Mouse (Mus musculus): ENCODE data around the gene Tmem254a. TPM values are rescaled to one million over a fixed set of nuclear protein-coding genes. Genes with fewer than 3 reads are reported as not detected.
"Not testable (repeated sequence)": the region's sequence is repeated elsewhere in the genome, so short reads cannot be mapped to it uniquely, and the experiment has no call there.

Gene Tmem254a
- total RNA-seq (2021) (1 to 10 TPM; 1.5 to 2.5 TPM), polyA plus RNA-seq (2012; rRNA removed) (13.0 and 22.3 TPM in 2 replicates)
- long read RNA-seq, partial matches to known transcripts, result 0 of 3 reads
- long read RNA-seq, other reads (novel, unspliced or antisense), result 0 of 3 reads

DNA sequence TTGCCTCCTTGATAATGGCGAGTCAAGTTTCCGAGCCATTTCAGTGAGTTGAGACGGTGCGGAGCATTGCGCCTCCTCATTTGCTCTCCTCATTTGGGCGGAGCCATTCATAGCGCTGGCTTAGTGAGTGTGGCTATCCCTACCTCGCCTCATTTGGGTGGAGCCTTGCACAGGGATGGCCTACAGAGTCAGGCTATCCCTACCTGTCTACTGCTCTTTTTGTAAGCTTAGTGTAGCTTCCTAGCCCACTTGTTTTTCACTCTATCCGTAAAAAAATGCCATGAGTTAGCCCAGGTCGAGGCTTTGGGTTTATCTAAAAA lies at the start of gene Tmem254a:
Gene Tmem254a (minus strand): TSS at position 111 of the 320 bp plus-strand sequence.
- not testable (repeated sequence) for DNase-seq

DNA sequence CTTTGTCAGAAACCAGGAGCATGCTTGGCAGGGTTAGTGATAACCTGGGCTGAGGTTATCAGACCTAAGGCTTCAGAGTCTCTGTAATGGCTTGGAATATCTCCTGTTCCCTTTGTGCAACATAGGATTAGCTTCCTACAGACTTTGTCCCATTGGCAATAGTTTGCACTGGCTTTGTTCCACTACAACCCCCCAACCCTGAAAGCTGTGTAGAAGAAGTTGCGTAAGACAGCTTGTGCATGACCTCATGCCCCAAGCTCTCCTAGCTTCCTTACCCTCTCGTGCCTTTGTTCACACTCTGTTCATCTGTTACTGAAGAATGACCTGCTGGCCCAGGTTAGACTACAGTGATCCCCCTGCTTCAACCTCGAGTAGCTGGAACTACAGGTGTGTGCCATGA lies 30.4 kb upstream of the Tmem254a start:
- DNase-seq, result not testable (repeated sequence)

GRCm38 (mm10) chr14:25938004-25938403 lies 10.5 kb upstream of the Tmem254a start, which contains the start of gene Cphx1:
TSS of gene Cphx1 (plus strand) at chr14:25938304.
- not testable (repeated sequence) for DNase-seq

DNA sequence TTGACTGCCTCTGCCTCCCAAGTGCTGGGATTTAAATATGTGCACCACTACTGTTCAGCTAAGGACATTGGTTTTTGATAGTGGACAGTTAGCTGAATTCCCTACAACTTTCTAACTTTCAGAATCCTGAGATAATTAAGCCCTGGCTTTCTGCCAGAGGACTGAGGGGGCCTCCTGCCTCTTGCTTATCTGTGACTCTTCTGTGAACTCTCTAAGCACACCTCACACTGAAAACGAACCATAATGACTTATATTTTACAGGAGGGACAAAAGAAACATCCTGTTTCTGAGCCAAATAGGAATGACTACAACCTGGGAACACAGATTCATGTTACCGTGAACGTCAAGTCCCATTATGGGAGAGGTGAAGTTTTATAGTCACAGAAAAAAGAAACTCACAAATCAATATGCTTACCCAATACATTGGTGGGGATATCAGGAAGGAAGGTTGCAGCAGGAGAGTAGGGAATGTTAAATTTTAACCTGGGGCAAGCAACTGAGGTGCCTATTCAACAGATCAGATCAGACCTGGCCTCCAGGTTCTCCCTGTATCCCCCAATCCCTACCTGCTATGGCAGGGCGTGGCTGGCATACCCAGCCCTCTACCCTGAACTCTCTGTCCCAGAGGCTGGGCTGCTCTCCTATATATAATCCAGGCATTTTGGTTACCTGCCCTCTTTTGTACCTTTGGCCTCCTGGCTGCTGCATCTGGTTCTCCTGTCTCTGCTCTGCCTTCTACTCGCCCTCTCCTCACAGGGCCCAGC lies 9.6 kb upstream of the Tmem254a start:
- DNase-seq, result not testable (repeated sequence)

GRCm38 (mm10) chr14:25926814-25927561 lies 484 bp downstream of the Tmem254a start:
- not testable (repeated sequence) for DNase-seq

- DNase-seq, result not testable (repeated sequence)
Observed at GRCm38 (mm10) chr14:25918427-25919170, 8.9 kb downstream of the Tmem254a start.

DNA sequence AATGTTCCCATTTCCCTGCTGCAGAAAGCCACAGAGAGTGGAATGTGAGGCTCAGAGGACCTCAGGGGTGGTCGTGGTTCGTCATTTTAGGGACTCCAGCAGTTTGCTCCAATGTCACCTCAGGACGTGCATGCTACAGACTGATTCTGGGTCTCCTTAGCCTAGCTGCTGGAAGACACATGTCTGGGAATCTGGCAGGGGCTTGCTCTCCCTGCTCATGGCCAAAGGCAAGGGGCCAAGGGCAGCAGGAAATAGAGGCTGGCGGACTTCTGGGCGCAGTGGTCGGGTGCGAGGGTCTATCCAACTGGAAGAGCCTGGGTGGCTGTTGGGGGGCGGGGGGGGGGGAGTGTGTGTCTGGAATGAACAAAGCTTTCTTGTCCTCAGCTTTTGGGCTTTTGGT lies 18.5 kb downstream of the Tmem254a start:
- not testable (repeated sequence) for DNase-seq

DNA sequence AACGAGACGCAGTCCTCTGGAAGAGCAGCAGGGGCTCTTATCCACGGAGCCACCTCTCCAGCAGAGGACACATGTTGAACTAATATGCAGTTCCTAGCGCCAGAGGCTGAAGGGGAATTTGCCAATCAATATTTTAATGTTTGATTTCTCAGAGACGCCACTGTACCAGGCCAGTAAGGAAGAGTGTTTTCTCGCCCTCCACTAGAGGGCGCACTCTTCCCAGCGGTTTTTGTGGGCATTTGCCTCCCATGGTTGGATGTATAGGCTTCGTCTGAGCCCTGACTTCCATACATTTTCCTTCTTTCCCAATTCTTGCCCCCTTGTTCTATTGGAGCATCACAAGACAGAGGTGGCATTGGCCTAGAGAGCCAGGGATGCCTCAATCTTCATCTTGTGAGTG lies 20.2 kb downstream of the Tmem254a start:
- not testable (repeated sequence) for DNase-seq

DNA sequence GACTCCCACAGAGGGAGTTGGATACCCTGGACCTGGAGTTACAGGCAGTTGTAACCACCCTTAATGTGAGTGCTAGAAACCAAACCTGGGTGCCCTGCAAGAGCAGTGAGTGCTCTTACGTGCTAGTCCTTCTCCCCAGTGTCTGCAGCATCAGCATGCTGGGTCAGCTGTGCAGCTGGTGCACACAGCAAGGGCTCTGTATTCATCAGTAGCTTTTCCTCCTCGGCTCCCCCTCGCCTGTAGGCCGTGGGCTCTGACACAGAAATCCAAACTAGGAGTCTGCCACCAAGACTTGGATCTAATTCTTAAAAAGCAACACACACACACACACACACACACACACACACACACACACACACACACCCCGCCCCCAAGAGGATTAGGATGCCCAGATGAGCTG lies 22.2 kb downstream of the Tmem254a start:
- DNase-seq, result not testable (repeated sequence)

- DNase-seq, result not testable (repeated sequence)
Observed at GRCm38 (mm10) chr14:25903000-25903399, 24.5 kb downstream of the Tmem254a start, which contains the start of gene Plac9a. TSS of gene Plac9a (minus strand) at chr14:25903100.

- not testable (repeated sequence) for DNase-seq
Observed at GRCm38 (mm10) chr14:25895686-25896085, 31.8 kb downstream of the Tmem254a start.

GRCm38 (mm10) chr14:25894566-25894965 lies 32.9 kb downstream of the Tmem254a start:
- not testable (repeated sequence) for DNase-seq

- not testable (repeated sequence) for DNase-seq
Observed at GRCm38 (mm10) chr14:25885886-25886285, 41.6 kb downstream of the Tmem254a start.

- DNase-seq, result not testable (repeated sequence)
Observed at GRCm38 (mm10) chr14:25881769-25882168, 45.7 kb downstream of the Tmem254a start.

GRCm38 (mm10) chr14:25876640-25877039 lies 50.8 kb downstream of the Tmem254a start:
- DNase-seq, result not testable (repeated sequence)

Other genes starting within 250 kb of the Tmem254a start
- gene Ppif, start 233.5 kb downstream of the Tmem254a start, total RNA-seq (2021), result 10 to 100 TPM; 21.2 to 34.6 TPM
- 103 and 109 TPM in 2 replicates for gene Ppif, start 233.5 kb downstream of the Tmem254a start, polyA plus RNA-seq (2012; rRNA removed)
- gene Zcchc24, start 158.6 kb downstream of the Tmem254a start, total RNA-seq (2021), result 10 to 100 TPM; 19.5 to 32.6 TPM
- gene Zcchc24, start 158.6 kb downstream of the Tmem254a start, polyA plus RNA-seq (2012; rRNA removed), result 19.5 and 20.6 TPM in 2 replicates
- gene Anxa11, start 85.5 kb downstream of the Tmem254a start, total RNA-seq (2021), result 10 to 100 TPM; 59.3 to 75.7 TPM
- 96.9 and 103 TPM in 2 replicates for gene Anxa11, start 85.5 kb downstream of the Tmem254a start, polyA plus RNA-seq (2012; rRNA removed)
- gene Plac9a, start 24.6 kb downstream of the Tmem254a start, total RNA-seq (2021), result 1 to 10 TPM; 2.8 to 3.1 TPM
- gene Plac9a, start 24.6 kb downstream of the Tmem254a start, polyA plus RNA-seq (2012; rRNA removed), result 0.44 and 0.74 TPM in 2 replicates
- gene Cphx1, start 10.6 kb upstream of the Tmem254a start, total RNA-seq (2021), result not detected
- gene Cphx1, start 10.6 kb upstream of the Tmem254a start, polyA plus RNA-seq (2012; rRNA removed), result not detected in 2 replicates
- not detected for gene Duxbl1, start 50.9 kb upstream of the Tmem254a start, total RNA-seq (2021)
- gene Duxbl1, start 50.9 kb upstream of the Tmem254a start, polyA plus RNA-seq (2012; rRNA removed), result 0.28 TPM in 1 of 2 replicates, not detected in the other
- gene Gm9780, start 115.0 kb upstream of the Tmem254a start, total RNA-seq (2021), result 10 to 100 TPM; 10.2 to 28.6 TPM
- 211 and 268 TPM in 2 replicates for gene Gm9780, start 115.0 kb upstream of the Tmem254a start, polyA plus RNA-seq (2012; rRNA removed)
- 10 to 100 TPM in 1 of 2 experiments, 1 to 10 TPM in 1; 1.5 to 13.8 TPM for gene Tmem254c, start 139.7 kb upstream of the Tmem254a start, total RNA-seq (2021)
- gene Tmem254c, start 139.7 kb upstream of the Tmem254a start, polyA plus RNA-seq (2012; rRNA removed), result 11.8 and 16.0 TPM in 2 replicates
- not detected for gene Cphx2, start 153.8 kb upstream of the Tmem254a start, total RNA-seq (2021)
- gene Cphx2, start 153.8 kb upstream of the Tmem254a start, polyA plus RNA-seq (2012; rRNA removed), result not detected in 2 replicates
- gene Cphx3, start 154.6 kb upstream of the Tmem254a start, total RNA-seq (2021), result not detected
- gene Cphx3, start 154.6 kb upstream of the Tmem254a start, polyA plus RNA-seq (2012; rRNA removed), result not detected in 2 replicates
- gene Duxbl2, start 190.7 kb upstream of the Tmem254a start, total RNA-seq (2021), result not detected
- 0.09 TPM in 1 of 2 replicates, not detected in the other for gene Duxbl2, start 190.7 kb upstream of the Tmem254a start, polyA plus RNA-seq (2012; rRNA removed)

All from adrenal gland, adult 2 months (tissue).